Mouse (Mus musculus) liver, adult 2 months (tissue): ENCODE measurements around the gene Adamts18.

Source experiments
- CTCF ChIP-seq: fragments of 200-500 bp; IDR thresholded peaks from 2 replicates; pipeline ENCODE4 v1.5.1; 2011; ENCODE audit warnings: low read depth, low read length, control low read depth
- POLR2A ChIP-seq: fragments of 200-500 bp; IDR thresholded peaks from 2 replicates; pipeline ENCODE4 v1.6.1; 2011; ENCODE audit warnings: low read length, control low read depth; ENCODE audit not compliant: insufficient read depth; ENCODE audit errors: extremely low read depth

DNA sequence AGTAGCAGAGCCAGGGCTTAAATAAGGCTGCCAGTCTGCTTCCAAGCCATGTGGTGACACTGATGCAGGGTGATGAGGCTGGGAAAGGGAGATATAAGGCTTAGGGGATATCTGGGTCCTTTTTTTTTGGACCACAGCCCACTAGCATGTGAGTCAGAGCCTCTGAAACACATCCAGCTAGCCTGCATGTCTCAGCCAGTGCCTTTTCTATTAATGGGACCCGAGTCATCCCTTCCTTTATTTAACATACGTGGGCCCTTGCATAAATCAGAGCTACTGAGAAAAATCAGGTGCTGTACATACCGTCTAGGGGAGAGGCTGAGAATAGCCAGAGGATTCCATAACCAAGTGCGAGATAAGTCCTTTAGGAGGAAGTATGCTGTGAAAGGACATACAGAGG is 37.0 kb downstream of the Adamts18 start:
- TF ChIP-seq POLR2A: no peak
- TF ChIP-seq CTCF: no peak
